Comparison of ENCODE assay signal across 11 mouse cellular contexts in the genomic region with DNA sequence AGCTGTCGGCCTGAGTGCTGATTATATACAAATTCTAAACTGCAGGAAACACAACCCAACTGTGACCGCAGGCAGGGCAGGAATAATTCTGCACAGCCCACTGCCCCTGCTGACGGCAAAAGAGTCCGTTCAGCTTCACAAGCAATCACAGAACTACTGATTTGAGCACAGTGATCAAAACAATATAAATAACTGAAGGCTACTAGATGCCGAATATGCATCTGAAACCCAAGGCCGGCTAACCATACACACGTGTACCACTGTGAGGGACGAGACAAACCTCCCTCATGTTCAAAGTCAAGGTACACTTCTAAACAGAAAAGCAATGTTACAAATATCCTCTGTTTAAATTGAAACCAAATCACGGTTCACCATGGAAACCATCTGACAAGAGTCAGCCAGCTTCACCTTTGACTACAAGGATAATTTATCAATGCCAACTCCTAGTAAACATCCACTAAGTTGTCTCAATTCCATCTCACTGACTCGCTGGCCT. TPM values are rescaled to one million over a fixed set of nuclear protein-coding genes. Genes with fewer than 3 reads are reported as not detected.
DNase-seq lines count a peak whose midpoint lies in the region; ATAC-seq and TF ChIP-seq lines count a peak whose summit lies in the region.
"Had no signal": no experiment of that assay in that cellular context is flagged by ENCODE, and none has a peak within 500 bp of the region (broad histone marks: within the 10 kb centered on the region; RNA-seq: fewer than 3 reads in every experiment).

No protein-coding gene starts in this region.

- WGBS in kidney, embryonic 14.5 days, result 17% methylated on average over 10 of the region's 10 CpGs
- 35% methylated on average over 10 of the region's 10 CpGs for whole genome bisulfite sequencing in embryonic facial prominence, embryonic 11.5 days
- WGBS in limb, embryonic 10.5 days, result 30% methylated on average over 10 of the region's 10 CpGs

- H3K4me1 ChIP-seq in kidney, embryonic 14.5 days (ENCODE audit: control insufficient read depth, insufficient read depth, low read length), result peaks cover 22% of the 10 kb centered on the region
- H3K4me1 ChIP-seq in CH12.LX (ENCODE audit: control insufficient read depth in 1 of 2, insufficient read depth in 2 of 2), result peaks cover 0 to 20% of the 10 kb centered on the region in 2 experiments; a peak in 2 of 4 replicates
- peaks cover 5% of the 10 kb centered on the region for H3K4me1 ChIP-seq in embryonic facial prominence, embryonic 11.5 days (ENCODE audit: control insufficient read depth, insufficient read depth, low read length)
- peaks cover 56% of the 10 kb centered on the region for H3K4me1 ChIP-seq in limb, embryonic 10.5 days

- TF ChIP-seq CTCF in CH12.LX (conservative IDR thresholded peaks at IDR 0.05 in 1 of 2, IDR thresholded peaks at IDR 0.05 in 1 of 2; ENCODE audit: low read depth in 2 of 2, low read length in 2 of 2), result no peak

- no peak for DNase-seq in kidney, adult 11 months
- peak; percentile 70 for DNase-seq in CH12.LX (ENCODE audit: extremely low read depth)
- peak; percentile 60 for DNase-seq in embryonic facial prominence, embryonic 11.5 days (ENCODE audit: low spot score)
- DNase-seq in limb, embryonic 10.5 days (ENCODE audit: low spot score), result peak; percentile 54
- no peak for DNase-seq in frontal cortex, postnatal 14 days (ENCODE audit: low spot score in 2 of 2)
- DNase-seq in gastrocnemius, postnatal 25 days, result no peak
- DNase-seq: heart, adult 18-20 months had no signal

- dilution Hi-C loops in CH12.LX (cut with MboI; ENCODE audit: extremely low pct_ligation_motif_present, extremely low pct_unique_long_range_greater_than_20kb, low sequenced_read_pairs), result no loop called here

- peaks cover 33% of the 10 kb centered on the region for H3K36me3 ChIP-seq in kidney, embryonic 14.5 days (ENCODE audit: control insufficient read depth, insufficient read depth, low read length)
- peaks cover 14 to 44% of the 10 kb centered on the region in 2 experiments for H3K36me3 ChIP-seq in CH12.LX (replicated peaks in 1 of 2; ENCODE audit: control insufficient read depth in 1 of 2, insufficient read depth in 1 of 2, low read length in 1 of 2)
- no peaks in the 10 kb centered on the region; the same call in 1 of the 2 replicates for H3K36me3 ChIP-seq in embryonic facial prominence, embryonic 11.5 days (replicated peaks; ENCODE audit: control insufficient read depth, insufficient read depth, low read depth, low read length)
- peaks cover 31% of the 10 kb centered on the region for H3K36me3 ChIP-seq in limb, embryonic 10.5 days

- H3K27ac ChIP-seq in kidney, embryonic 14.5 days (ENCODE audit: low read depth, low read length), result peak overlapping the region; percentile 74
- no peak overlapping the region for H3K27ac ChIP-seq in CH12.LX (ENCODE audit: insufficient read depth, low read depth)
- no peak overlapping the region for H3K27ac ChIP-seq in embryonic facial prominence, embryonic 11.5 days (replicated peaks; ENCODE audit: low read depth, low read length)
- H3K27ac ChIP-seq in limb, embryonic 10.5 days, result no peak overlapping the region
- H3K27ac ChIP-seq: lung, embryonic 15.5 days had no signal

- TF ChIP-seq RAD21 in CH12.LX (IDR thresholded peaks at IDR 0.05; ENCODE audit: low read depth, low read length), result no peak

- no peaks in the 10 kb centered on the region for H3K9me3 ChIP-seq in kidney, embryonic 14.5 days (ENCODE audit: control insufficient read depth, low read length)
- no peaks in the 10 kb centered on the region for H3K9me3 ChIP-seq in CH12.LX (replicated peaks; ENCODE audit: low read length)
- H3K9me3 ChIP-seq in embryonic facial prominence, embryonic 11.5 days (replicated peaks; ENCODE audit: control insufficient read depth, low read length), result no peaks in the 10 kb centered on the region
- H3K9me3 ChIP-seq in limb, embryonic 10.5 days (replicated peaks), result no peaks in the 10 kb centered on the region
- H3K9me3 ChIP-seq: lung, embryonic 15.5 days had no signal

- TF ChIP-seq EP300 in CH12.LX (IDR thresholded peaks at IDR 0.05; ENCODE audit: low read length), result no peak

- H3K9ac ChIP-seq in kidney, embryonic 14.5 days (ENCODE audit: low read depth, low read length), result no peak overlapping the region
- H3K9ac ChIP-seq in CH12.LX (ENCODE audit: insufficient read depth, low read depth), result peak overlapping the region; percentile 9; the same call in 1 of the 2 replicates
- H3K9ac ChIP-seq in embryonic facial prominence, embryonic 11.5 days (replicated peaks; ENCODE audit: low read length), result no peak overlapping the region
- H3K9ac ChIP-seq: lung, embryonic 15.5 days had no signal

- TF ChIP-seq POLR2A in CH12.LX (IDR thresholded peaks at IDR 0.05; ENCODE audit: low read depth, low read length), result no peak

- H3K4me3 ChIP-seq in kidney, embryonic 14.5 days (ENCODE audit: low read length), result peak overlapping the region; percentile 10; the same call in 1 of the 2 replicates
- H3K4me3 ChIP-seq in CH12.LX (replicated peaks in 1 of 3; ENCODE audit: low read depth in 2 of 3, low read length in 2 of 3, poor library complexity in 1 of 3), result peak overlapping the region in 2 of 3 experiments; percentile 14 to 40
- H3K4me3 ChIP-seq in embryonic facial prominence, embryonic 11.5 days (ENCODE audit: low read depth, low read length), result no peak overlapping the region
- no peak overlapping the region for H3K4me3 ChIP-seq in limb, embryonic 10.5 days
- H3K4me3 ChIP-seq: lung, embryonic 15.5 days had no signal

- ATAC-seq in kidney, embryonic 14.5 days (ENCODE audit: low FRiP score, low TSS enrichment), result peak; percentile 84
- peak; percentile 34; the same call in 1 of the 2 replicates for ATAC-seq in embryonic facial prominence, embryonic 11.5 days (replicated peaks; ENCODE audit: insufficient number of reproducible peaks, low FRiP score, low TSS enrichment, low read depth)
- no peak for ATAC-seq in inflammation-experienced regulatory T-cells, adult 6 months
- ATAC-seq: forebrain, embryonic 14.5 days had no signal

- in situ Hi-C loops in CH12.LX (cut with MboI; ENCODE audit: low pct_ligation_motif_present, low pct_unique_long_range_greater_than_20kb, low sequenced_read_pairs), result no loop called here

- no peaks in the 10 kb centered on the region for H3K79me2 ChIP-seq in CH12.LX (replicated peaks; ENCODE audit: control insufficient read depth, extremely low read depth, insufficient read depth, poor library complexity, severe bottlenecking)

- peak overlapping the region; percentile 10; the same call in 1 of the 2 replicates for H3K4me2 ChIP-seq in kidney, embryonic 14.5 days (replicated peaks; ENCODE audit: low read depth, low read length)
- H3K4me2 ChIP-seq in CH12.LX (ENCODE audit: insufficient read depth, low read depth, poor library complexity, severe bottlenecking), result peak overlapping the region; percentile 51
- no peak overlapping the region for H3K4me2 ChIP-seq in embryonic facial prominence, embryonic 11.5 days (ENCODE audit: low read depth, low read length)
- H3K4me2 ChIP-seq: lung, embryonic 15.5 days had no signal

- no peaks in the 10 kb centered on the region for H3K27me3 ChIP-seq in kidney, embryonic 14.5 days (ENCODE audit: control insufficient read depth, insufficient read depth, low read length)
- no peaks in the 10 kb centered on the region for H3K27me3 ChIP-seq in CH12.LX (replicated peaks)
- no peaks in the 10 kb centered on the region for H3K27me3 ChIP-seq in embryonic facial prominence, embryonic 11.5 days (ENCODE audit: control insufficient read depth, insufficient read depth, low read length)
- 0 out of 2 replicates have a peak, but pooled peaks cover 4% of the 10 kb centered on the region for H3K27me3 ChIP-seq in limb, embryonic 10.5 days (ENCODE audit: low read depth, poor library complexity, severe bottlenecking)
- H3K27me3 ChIP-seq: lung, embryonic 15.5 days had no signal

TF ChIP-seq in CH12.LX, 34 proteins besides CTCF, POLR2A, EP300 and RAD21:
- no peak for TF ChIP-seq USF2 (conservative IDR thresholded peaks at IDR 0.05; ENCODE audit: low read depth, low read length)
- TF ChIP-seq E2F4 (IDR thresholded peaks at IDR 0.05; ENCODE audit: insufficient replicate concordance, low read depth, low read length), result no peak
- no peak for TF ChIP-seq CHD2 (IDR thresholded peaks at IDR 0.05; ENCODE audit: low read length)
- no peak for TF ChIP-seq KAT2A (IDR thresholded peaks at IDR 0.05; ENCODE audit: insufficient replicate concordance, low read length)

RNA-seq across cellular contexts. Expression of a gene that starts 57.0 kb away (rescaled TPM):
- 32.6 and 49.7 TPM in 2 replicates for polyA plus RNA-seq in kidney, embryonic 14.5 days (2014; fragmentation: Nextera tagmentation; extraction: Ambion mirVana)
- total RNA-seq in CH12.LX (2012; rRNA removed) (12.4 and 13.2 TPM in 2 replicates), CH12.LX (2014; rRNA removed) (13.3 and 13.7 TPM in 2 replicates)
- polyA plus RNA-seq in CH12.LX (2012; ENCODE audit: insufficient read length, low read depth), result 13.4 and 15.6 TPM in 2 replicates
- 32.9 and 33.6 TPM in 2 replicates for polyA plus RNA-seq in embryonic facial prominence, embryonic 11.5 days (2014; fragmentation: Nextera tagmentation; extraction: Ambion mirVana)
- 25.3 and 33.4 TPM in 2 replicates for polyA plus RNA-seq in limb, embryonic 10.5 days (2016; fragmentation: Nextera tagmentation; extraction: Ambion mirVana)
- total RNA-seq in gastrocnemius, postnatal 25 days (2021), result 10 to 100 TPM; 42.9 to 46.1 TPM
- 10 to 100 TPM in 2 of 3 experiments, 1 to 10 TPM in 1; 3.5 to 14.2 (median 10.1) TPM for polyA plus RNA-seq in inflammation-experienced regulatory T-cells, adult 6 months (2017; shearing (Covaris generic))

Comparison
In these comparisons a context has a peak if more than half of its experiments do, and no peak if none do; other contexts are left out.
1. H3K4me3 ChIP-seq: peak in kidney, embryonic 14.5 days (single experiment) and CH12.LX (2 of 3); none in embryonic facial prominence, embryonic 11.5 days (single experiment) and limb, embryonic 10.5 days (single experiment).
2. DNase-seq: peak in CH12.LX (single experiment), embryonic facial prominence, embryonic 11.5 days (single experiment) and limb, embryonic 10.5 days (single experiment); none in kidney, adult 11 months (single experiment), frontal cortex, postnatal 14 days (0 of 2) and gastrocnemius, postnatal 25 days (single experiment).